Mouse (Mus musculus) embryonic fibroblast, embryonic 13.5 days (primary cell): Measurements from ENCODE around the gene Gm45234.

ENCODE experiments used
- CTCF ChIP-seq: IDR thresholded peaks from 2 replicates; pipeline ENCODE4 v1.5.1; 2011; ENCODE audit warnings: mild to moderate bottlenecking, control low read depth, low read length, moderate library complexity, borderline replicate concordance; ENCODE audit not compliant: insufficient read depth
- POLR2A ChIP-seq: IDR thresholded peaks from 2 replicates; pipeline ENCODE4 v1.6.1; 2011; ENCODE audit warnings: low read depth, mild to moderate bottlenecking, control low read depth, low read length, moderate library complexity

DNA sequence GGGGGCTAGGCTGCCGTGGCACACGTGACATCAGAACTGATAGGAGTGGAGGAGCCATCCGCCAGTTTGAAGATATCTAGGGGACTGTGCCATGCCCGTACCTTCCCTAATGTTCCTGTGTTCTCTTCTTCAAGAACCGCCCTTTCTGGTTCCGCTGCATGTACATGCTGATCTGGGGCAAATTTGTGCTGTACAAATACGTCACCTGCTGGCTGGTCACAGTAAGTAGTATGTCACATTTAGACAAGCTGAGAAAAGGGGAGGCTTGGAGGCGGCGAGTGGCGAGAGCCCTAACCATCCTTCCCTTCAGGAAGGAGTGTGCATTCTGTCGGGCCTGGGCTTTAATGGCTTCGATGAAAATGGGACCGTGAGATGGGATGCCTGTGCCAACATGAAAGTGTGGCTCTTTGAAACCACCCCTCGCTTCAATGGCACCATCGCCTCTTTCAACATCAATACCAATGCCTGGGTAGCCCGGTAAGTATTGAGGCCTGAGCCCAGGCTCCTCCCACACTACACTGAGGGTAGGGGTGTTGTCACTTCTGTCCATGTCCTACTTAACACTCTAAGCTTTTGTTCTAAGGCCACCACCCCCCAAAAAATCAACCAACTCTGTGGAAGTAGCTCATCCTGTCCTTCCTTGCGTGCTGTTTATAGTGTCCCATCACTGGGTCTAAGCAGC, 53.6 kb downstream of the Gm45234 start:
- TF ChIP-seq CTCF (no peak), POLR2A (no peak)
